Mouse (Mus musculus): Measurements from ENCODE around the gene Ccdc121. TPM values are rescaled to one million over a fixed set of nuclear protein-coding genes. Genes with fewer than 3 reads are reported as not detected.

Gene Ccdc121
- polyA plus RNA-seq (2016; fragmentation: Nextera tagmentation; extraction: Ambion mirVana), result 0.09 TPM in 1 of 2 replicates, not detected in the other

- no peak within 1 kb of the TSS for H3K27ac ChIP-seq
- no peaks in the 10 kb centered on the region for H3K27me3 ChIP-seq (ENCODE audit: poor library complexity, severe bottlenecking)
- H3K4me3 ChIP-seq, result no peak within 1 kb of the TSS
- H3K36me3 ChIP-seq (replicated peaks), result no peaks in the 10 kb centered on the region
- DNase-seq (ENCODE audit: extremely low spot score, low spot score), result no peak
- no peaks in the 10 kb centered on the region; the same call in 1 of the 2 replicates for H3K4me1 ChIP-seq
- no peaks in the 10 kb centered on the region for H3K9me3 ChIP-seq
- WGBS, result 59% methylated on average over 4 of the region's 4 CpGs
Measured at GRCm38 (mm10) chr1:181511307-181511706, at the start of gene Ccdc121. Gene Ccdc121 (minus strand): TSS chr1:181511451.

- Histone ChIP-seq H3K27ac (no peak overlapping the region), H3K9me3 (no peaks in the 10 kb centered on the region), H3K27me3 (ENCODE audit: poor library complexity, severe bottlenecking) (peaks cover 26% of the 10 kb centered on the region), H3K4me1 (peaks cover 18% of the 10 kb centered on the region), H3K36me3 (replicated peaks) (no peaks in the 10 kb centered on the region), H3K4me3 (no peak overlapping the region)
- WGBS, result 85% methylated on average over 6 of the region's 6 CpGs
- DNase-seq (ENCODE audit: extremely low spot score, low spot score), result no peak
Measured at GRCm38 (mm10) chr1:181560325-181560724, 49.1 kb upstream of the Ccdc121 start.

GRCm38 (mm10) chr1:181559655-181560054, 48.4 kb upstream of the Ccdc121 start:
- Histone ChIP-seq H3K4me1 (peaks cover 18% of the 10 kb centered on the region), H3K9me3 (no peaks in the 10 kb centered on the region), H3K27ac (no peak overlapping the region), H3K4me3 (no peak overlapping the region), H3K36me3 (replicated peaks) (no peaks in the 10 kb centered on the region), H3K27me3 (ENCODE audit: poor library complexity, severe bottlenecking) (peaks cover 26% of the 10 kb centered on the region)
- DNase-seq (ENCODE audit: extremely low spot score, low spot score), result no peak
- 78% methylated on average over 10 of the region's 10 CpGs for WGBS

GRCm38 (mm10) chr1:181555475-181555874, 44.2 kb upstream of the Ccdc121 start:
- WGBS, result 87% methylated on average over 5 of the region's 5 CpGs
- no peak overlapping the region for H3K27ac ChIP-seq
- DNase-seq (ENCODE audit: extremely low spot score, low spot score), result no peak
- no peak overlapping the region for H3K4me3 ChIP-seq
- no peaks in the 10 kb centered on the region for H3K9me3 ChIP-seq
- H3K27me3 ChIP-seq (ENCODE audit: poor library complexity, severe bottlenecking), result peaks cover 4% of the 10 kb centered on the region; the same call in 1 of the 2 replicates
- H3K36me3 ChIP-seq (replicated peaks), result no peaks in the 10 kb centered on the region
- peaks cover 10% of the 10 kb centered on the region for H3K4me1 ChIP-seq

GRCm38 (mm10) chr1:181552533-181553410, 41.5 kb upstream of the Ccdc121 start:
- no peak overlapping the region for H3K27ac ChIP-seq
- 53% methylated on average over 10 of the region's 10 CpGs for WGBS
- H3K4me3 ChIP-seq, result no peak overlapping the region
- H3K9me3 ChIP-seq, result no peaks in the 10 kb centered on the region
- no peaks in the 10 kb centered on the region for H3K27me3 ChIP-seq (ENCODE audit: poor library complexity, severe bottlenecking)
- no peak for DNase-seq (ENCODE audit: extremely low spot score, low spot score)
- peaks cover 10% of the 10 kb centered on the region for H3K4me1 ChIP-seq
- no peaks in the 10 kb centered on the region for H3K36me3 ChIP-seq (replicated peaks)

GRCm38 (mm10) chr1:181550826-181551225, 39.6 kb upstream of the Ccdc121 start:
- Histone ChIP-seq H3K36me3 (replicated peaks) (no peaks in the 10 kb centered on the region), H3K27ac (no peak overlapping the region), H3K4me3 (no peak overlapping the region), H3K4me1 (peaks cover 10% of the 10 kb centered on the region), H3K27me3 (ENCODE audit: poor library complexity, severe bottlenecking) (no peaks in the 10 kb centered on the region), H3K9me3 (no peaks in the 10 kb centered on the region)
- no peak for DNase-seq (ENCODE audit: extremely low spot score, low spot score)
- WGBS, result 80% methylated on average over 5 of the region's 5 CpGs

- no peaks in the 10 kb centered on the region for H3K9me3 ChIP-seq
- H3K27me3 ChIP-seq (ENCODE audit: poor library complexity, severe bottlenecking), result 0 out of 2 replicates have a peak, but pooled peaks cover 1% of the 10 kb centered on the region
- no peak for DNase-seq (ENCODE audit: extremely low spot score, low spot score)
- no peaks in the 10 kb centered on the region for H3K36me3 ChIP-seq (replicated peaks)
- H3K4me1 ChIP-seq, result peaks cover 13% of the 10 kb centered on the region
- WGBS, result 94% methylated on average over 8 of the region's 8 CpGs
- H3K27ac ChIP-seq, result no peak overlapping the region
- no peak overlapping the region for H3K4me3 ChIP-seq
Measured at GRCm38 (mm10) chr1:181549987-181550386, 38.7 kb upstream of the Ccdc121 start.

- DNase-seq (ENCODE audit: extremely low spot score, low spot score), result peak; percentile 54
- Histone ChIP-seq H3K9me3 (no peaks in the 10 kb centered on the region), H3K4me1 (peaks cover 10% of the 10 kb centered on the region), H3K36me3 (replicated peaks) (no peaks in the 10 kb centered on the region), H3K27ac (no peak overlapping the region), H3K27me3 (ENCODE audit: poor library complexity, severe bottlenecking) (peaks cover 10% of the 10 kb centered on the region), H3K4me3 (peak overlapping the region; percentile 20; the same call in 1 of the 2 replicates)
- WGBS, result 33% methylated on average over 23 of the region's 23 CpGs
Measured at GRCm38 (mm10) chr1:181545044-181545772, 34.0 kb upstream of the Ccdc121 start.

GRCm38 (mm10) chr1:181543711-181544383, 32.6 kb upstream of the Ccdc121 start:
- Histone ChIP-seq H3K9me3 (no peaks in the 10 kb centered on the region), H3K36me3 (replicated peaks) (no peaks in the 10 kb centered on the region), H3K4me1 (peaks cover 10% of the 10 kb centered on the region), H3K27me3 (ENCODE audit: poor library complexity, severe bottlenecking) (peaks cover 10% of the 10 kb centered on the region), H3K4me3 (no peak overlapping the region), H3K27ac (no peak overlapping the region)
- DNase-seq (ENCODE audit: extremely low spot score, low spot score), result no peak
- WGBS, result 71% methylated on average over 5 of the region's 5 CpGs

- Histone ChIP-seq H3K9me3 (no peaks in the 10 kb centered on the region), H3K27me3 (ENCODE audit: poor library complexity, severe bottlenecking) (peaks cover 10% of the 10 kb centered on the region), H3K4me3 (no peak overlapping the region), H3K27ac (no peak overlapping the region), H3K4me1 (peaks cover 9% of the 10 kb centered on the region), H3K36me3 (replicated peaks) (no peaks in the 10 kb centered on the region)
- DNase-seq (ENCODE audit: extremely low spot score, low spot score), result no peak
- 82% methylated on average over 22 of the region's 22 CpGs for WGBS
Measured at GRCm38 (mm10) chr1:181539846-181540769, 28.9 kb upstream of the Ccdc121 start.

- Histone ChIP-seq H3K4me3 (no peak overlapping the region), H3K27me3 (ENCODE audit: poor library complexity, severe bottlenecking) (no peaks in the 10 kb centered on the region), H3K36me3 (replicated peaks) (no peaks in the 10 kb centered on the region), H3K9me3 (no peaks in the 10 kb centered on the region), H3K4me1 (peaks cover 15% of the 10 kb centered on the region), H3K27ac (no peak overlapping the region)
- WGBS, result 91% methylated on average over 9 of the region's 9 CpGs
- no peak for DNase-seq (ENCODE audit: extremely low spot score, low spot score)
Measured at GRCm38 (mm10) chr1:181537627-181538525, 26.6 kb upstream of the Ccdc121 start.

All from forebrain, embryonic 10.5 days (tissue).